Mouse (Mus musculus) liver, postnatal 0 days (tissue): ENCODE data around the gene Txnrd2.

Experiments
- CTCF ChIP-seq: sonication (generic); IDR thresholded peaks from 2 replicates; pipeline ENCODE4 v1.5.1; 2016; ENCODE audit warnings: antibody characterized with exemption, low read depth
- EP300 ChIP-seq: IDR thresholded peaks from 2 replicates; pipeline ENCODE4 v1.6.1; 2016; ENCODE audit warnings: antibody characterized with exemption, low read depth, mild to moderate bottlenecking

DNA sequence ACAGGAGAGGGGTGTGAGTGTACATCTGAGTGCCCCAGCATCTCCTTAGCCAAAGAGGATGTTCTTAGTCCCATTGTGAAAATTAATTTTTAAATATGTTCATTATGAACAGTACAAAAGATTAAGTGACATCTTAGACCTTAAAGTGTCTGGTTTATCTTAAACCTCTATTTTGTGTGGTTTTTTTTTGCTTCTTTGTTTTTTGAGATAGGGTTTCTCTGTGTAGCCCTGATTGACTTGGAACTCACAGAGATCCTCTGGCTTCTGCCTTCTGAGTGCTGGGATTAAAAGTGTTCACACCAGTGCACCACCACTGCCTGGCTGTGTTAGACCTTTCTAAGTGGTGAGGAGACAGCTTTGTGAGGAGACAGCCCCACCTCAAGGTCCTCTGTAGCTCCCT is 32.5 kb downstream of the Txnrd2 start:
- TF ChIP-seq EP300 (no peak), CTCF (no peak)
